Mouse (Mus musculus) heart, adult 2 months (tissue): ENCODE measurements around the gene Atp13a4.

ENCODE experiments used
- CTCF ChIP-seq: fragments of 200-600 bp; IDR thresholded peaks from 2 replicates; pipeline ENCODE4 v1.8.1; 2022; ENCODE audit warnings: antibody characterized with exemption, mild to moderate bottlenecking, moderate library complexity
- EP300 ChIP-seq: fragments of 200-500 bp; IDR thresholded peaks from 2 replicates; pipeline ENCODE4 v1.6.1; 2011; ENCODE audit warnings: low read depth, low read length, control low read depth; ENCODE audit not compliant: insufficient read depth
- POLR2A ChIP-seq: fragments of 200-500 bp; IDR thresholded peaks from 2 replicates; pipeline ENCODE4 v1.6.1; 2011; ENCODE audit warnings: mild to moderate bottlenecking, low read depth, low read length, control low read depth; ENCODE audit not compliant: insufficient read depth

DNA sequence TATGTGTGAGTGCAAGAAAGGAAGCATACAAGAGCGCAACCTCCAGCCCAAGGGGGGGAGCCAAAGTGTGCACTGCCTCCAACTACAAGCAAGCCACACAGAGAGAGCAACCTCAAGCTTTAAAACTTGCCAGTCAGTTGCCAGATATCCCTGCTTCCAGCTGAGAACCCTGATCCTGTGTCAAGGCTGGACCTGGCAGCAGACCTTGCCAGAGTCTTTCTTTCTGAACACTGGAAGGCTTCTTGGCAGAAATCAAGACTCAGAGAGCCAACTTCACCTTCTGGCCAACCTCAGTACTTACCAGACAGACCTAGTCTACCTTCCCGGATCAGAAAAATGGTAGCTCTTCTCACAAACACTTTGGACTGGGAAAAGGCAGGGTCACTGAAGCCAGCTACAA is 145.6 kb downstream of the Atp13a4 start:
- TF ChIP-seq CTCF (no peak), EP300 (no peak), POLR2A (no peak)
